Mouse (Mus musculus) hindbrain, embryonic 14.5 days (tissue): ENCODE data around the gene Lenep. TPM values are rescaled to one million over a fixed set of nuclear protein-coding genes. Genes with fewer than 3 reads are reported as not detected.

ENCODE experiments used
- ATAC-seq: fragments of 200-750 bp; cut with Nextera tagmentation; 2 replicates; pipeline ENCODE4 v1.8.0; 2017; ENCODE audit warnings: moderate number of reproducible peaks, mild to moderate bottlenecking, moderate TSS enrichment, moderate library complexity; ENCODE audit not compliant: low FRiP score
- DNase-seq: peaks from one replicate; pipeline ENCODE4 v3.0.0-alpha.2; 2015; ENCODE audit warnings: low spot score
- H3K27ac ChIP-seq: fragments of 300-500 bp; sonication (generic); 2 replicates; pipeline ENCODE4 v1.5.1; 2014; ENCODE audit warnings: mild to moderate bottlenecking, moderate library complexity
- H3K27me3 ChIP-seq: fragments of 300-500 bp; sonication (generic); 2 replicates; pipeline ENCODE4 v1.6.1; 2014; ENCODE audit warnings: mild to moderate bottlenecking, low read length, mixed read lengths; ENCODE audit not compliant: control insufficient read depth, insufficient read depth
- H3K36me3 ChIP-seq: fragments of 300-500 bp; sonication (generic); replicated peaks from 2 replicates; pipeline ENCODE4 v1.6.1; 2014; ENCODE audit not compliant: control insufficient read depth, insufficient read depth
- H3K4me1 ChIP-seq: fragments of 300-500 bp; sonication (generic); replicated peaks from 2 replicates; pipeline ENCODE4 v1.6.1; 2014; ENCODE audit warnings: antibody characterized with exemption, low read length, mixed read lengths; ENCODE audit not compliant: control insufficient read depth, insufficient read depth
- H3K4me2 ChIP-seq: fragments of 300-500 bp; sonication (generic); replicated peaks from 2 replicates; pipeline ENCODE4 v1.6.1; 2014; ENCODE audit warnings: mild to moderate bottlenecking, moderate library complexity
- H3K4me3 ChIP-seq: fragments of 300-500 bp; sonication (generic); replicated peaks from 2 replicates; pipeline ENCODE4 v1.5.1; 2014; ENCODE audit warnings: mild to moderate bottlenecking, low read length
- H3K9ac ChIP-seq: fragments of 300-500 bp; sonication (generic); 2 replicates; pipeline ENCODE4 v1.6.1; 2014
- H3K9me3 ChIP-seq: fragments of 300-500 bp; sonication (generic); 2 replicates; pipeline ENCODE4 v1.6.1; 2016; ENCODE audit warnings: low read length; ENCODE audit not compliant: control insufficient read depth
- WGBS: fragments of 180-500 bp; shearing (Covaris S2); extraction: QIAGEN DNeasy Blood & Tissue Kit; methylation state at CpG from one replicate; pipeline ENCODE4 v1.1.7; 2014; 5-methylcytosine and 5-hydroxymethylcytosine counted together
- polyA plus RNA-seq: library from polyadenylated mRNA; unstranded; fragments of >200 nt; fragmentation: Nextera tagmentation; extraction: Ambion mirVana; gene quantifications from 2 replicates; pipeline ENCODE4 v1.2.1, GENCODE M21; 2014

Gene Lenep
- polyA plus RNA-seq, 1 experiment from 2014 or later = not detected

DNA sequence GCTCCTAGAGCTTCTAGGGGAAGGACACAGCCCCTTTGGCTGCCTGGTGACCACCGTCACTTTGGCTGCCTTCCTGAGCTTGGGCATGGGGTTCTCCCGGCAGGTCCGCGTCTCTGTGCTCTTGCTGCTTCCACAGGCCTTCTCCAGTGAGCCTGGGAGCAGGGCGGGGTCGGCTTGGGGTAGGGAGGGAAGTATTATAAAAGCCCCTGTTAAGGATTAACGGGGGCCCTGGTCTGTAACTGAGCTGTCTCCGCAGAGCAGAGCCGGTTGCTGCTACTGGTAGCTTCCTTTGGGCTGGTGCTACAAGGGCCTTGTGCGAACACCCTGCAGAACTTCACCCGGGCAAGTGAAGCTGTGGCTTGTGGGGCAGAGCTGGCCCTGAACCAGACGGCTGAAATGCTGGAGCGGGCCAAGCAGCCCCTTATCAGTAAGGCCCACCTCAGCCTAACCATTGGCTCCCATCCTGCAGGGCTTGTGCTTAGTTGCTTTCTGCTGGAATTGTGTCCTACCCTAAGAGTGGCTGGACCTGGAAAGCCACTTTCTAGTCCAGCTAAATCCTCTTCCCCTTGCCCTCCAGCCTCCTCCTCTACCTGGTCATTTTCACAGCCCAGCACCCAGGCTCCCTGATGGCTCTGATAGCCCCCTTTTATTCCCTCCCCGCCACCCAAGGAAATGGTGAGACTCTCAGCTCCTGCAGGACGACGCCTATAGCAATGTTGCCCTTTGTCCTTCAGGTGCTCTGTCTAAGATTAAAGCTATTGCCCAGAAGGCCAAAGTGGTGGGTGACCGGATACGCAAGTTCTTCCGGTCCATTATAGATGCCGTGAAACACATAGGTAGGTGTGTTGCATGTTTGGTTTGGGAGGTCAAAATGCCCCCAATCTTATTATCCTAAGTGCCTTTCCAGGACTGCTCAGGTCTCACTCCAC lies 36.8 kb downstream of the Lenep start:
- Histone ChIP-seq H3K4me2 (no peak overlapping the region), H3K27me3 (no peaks in the 10 kb centered on the region), H3K9me3 (no peaks in the 10 kb centered on the region), H3K36me3 (no peaks in the 10 kb centered on the region), H3K9ac (no peak overlapping the region), H3K4me1 (no peaks in the 10 kb centered on the region), H3K4me3 (no peak overlapping the region), H3K27ac (no peak overlapping the region)
- 75% methylated on average over 20 of the region's 20 CpGs for WGBS
- DNase-seq = no peak
- no peak for ATAC-seq

DNA sequence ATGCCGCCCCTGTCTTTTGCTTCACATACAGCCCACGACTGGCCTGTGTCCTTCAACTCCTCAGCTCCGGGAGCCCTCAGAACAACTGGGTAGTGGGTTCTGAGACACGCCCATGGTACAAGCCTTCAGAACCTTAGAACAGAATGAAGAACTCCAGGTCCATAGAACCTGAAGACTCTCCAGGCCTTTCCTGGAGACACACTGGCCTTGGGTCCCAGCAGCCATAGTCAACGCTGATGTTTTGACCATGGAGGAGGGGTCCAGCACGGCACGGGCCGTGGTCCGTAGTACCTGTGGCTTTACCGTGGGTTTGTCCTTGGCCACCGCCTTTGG lies 37.5 kb downstream of the Lenep start, which contains the start of gene Dcst1:
Gene Dcst1, minus strand, starts transcription at position 101 of the 333 bp plus-strand sequence.
- no peak within 1 kb of the TSS for H3K9ac ChIP-seq
- H3K36me3 ChIP-seq = no peaks in the 10 kb centered on the region
- no peak within 1 kb of the TSS for H3K4me3 ChIP-seq
- no peaks in the 10 kb centered on the region for H3K27me3 ChIP-seq
- no peak for ATAC-seq
- H3K9me3 ChIP-seq = no peaks in the 10 kb centered on the region
- no peak within 1 kb of the TSS for H3K4me2 ChIP-seq
- H3K4me1 ChIP-seq = no peaks in the 10 kb centered on the region
- no peak within 1 kb of the TSS for H3K27ac ChIP-seq
- DNase-seq = no peak
- WGBS = 82% methylated on average over 11 of the region's 11 CpGs

DNA sequence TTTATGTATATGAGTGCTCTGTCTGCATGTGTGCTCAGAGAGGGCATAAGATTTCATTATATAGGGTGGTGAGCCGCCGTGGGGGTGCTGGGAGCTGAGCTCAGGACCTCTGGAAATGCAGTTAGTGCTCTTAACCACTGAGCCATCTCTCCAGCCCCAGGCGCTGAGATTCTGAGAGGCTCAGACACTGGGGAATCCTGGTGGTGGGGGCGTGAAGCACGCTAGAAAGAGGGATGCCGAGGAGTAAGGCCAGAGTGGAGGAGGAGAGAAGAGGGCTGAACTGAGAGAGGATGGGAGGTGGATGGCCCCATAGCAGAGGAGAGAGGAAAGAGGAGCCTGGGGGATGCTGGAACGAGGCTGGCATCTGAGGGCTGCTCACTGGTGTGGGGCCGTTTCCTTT lies 38.0 kb downstream of the Lenep start:
- 50% methylated on average over 8 of the region's 8 CpGs for WGBS
- Histone ChIP-seq H3K27me3 (no peaks in the 10 kb centered on the region), H3K4me2 (no peak overlapping the region), H3K27ac (no peak overlapping the region), H3K4me3 (no peak overlapping the region), H3K4me1 (no peaks in the 10 kb centered on the region), H3K9me3 (no peaks in the 10 kb centered on the region), H3K9ac (no peak overlapping the region), H3K36me3 (no peaks in the 10 kb centered on the region)
- DNase-seq (no peak), ATAC-seq (no peak)

DNA sequence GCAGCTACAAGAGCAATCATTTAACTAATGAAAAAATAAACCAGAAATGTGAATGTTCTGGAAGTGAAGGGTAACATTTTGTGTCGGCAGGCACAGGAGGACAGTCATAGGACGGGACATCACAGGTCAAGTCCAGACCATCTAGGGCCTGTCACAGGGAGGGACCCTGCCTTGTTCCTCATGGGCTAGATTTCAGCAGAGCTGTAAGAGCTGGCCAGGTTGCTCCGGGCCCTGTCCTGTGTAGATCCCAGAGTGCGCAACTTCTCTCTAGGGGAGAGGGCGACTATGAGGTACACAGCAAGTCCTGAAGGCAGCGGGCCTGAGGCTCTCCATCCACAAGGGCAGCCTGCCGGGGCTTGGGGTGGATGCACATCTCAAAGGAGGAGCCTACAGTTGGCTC lies 40.9 kb downstream of the Lenep start, which contains the start of gene Dcst2:
Gene Dcst2, plus strand, starts transcription at position 301 of the 400 bp plus-strand sequence.
- ATAC-seq (no peak), DNase-seq (no peak)
- 88% methylated on average over 7 of the region's 7 CpGs for WGBS
- no peaks in the 10 kb centered on the region for H3K9me3 ChIP-seq
- H3K9ac ChIP-seq = no peak within 1 kb of the TSS
- H3K36me3 ChIP-seq = no peaks in the 10 kb centered on the region
- H3K27me3 ChIP-seq = no peaks in the 10 kb centered on the region
- no peak within 1 kb of the TSS for H3K4me3 ChIP-seq
- no peaks in the 10 kb centered on the region for H3K4me1 ChIP-seq
- no peak within 1 kb of the TSS for H3K27ac ChIP-seq
- H3K4me2 ChIP-seq = no peak within 1 kb of the TSS

DNA sequence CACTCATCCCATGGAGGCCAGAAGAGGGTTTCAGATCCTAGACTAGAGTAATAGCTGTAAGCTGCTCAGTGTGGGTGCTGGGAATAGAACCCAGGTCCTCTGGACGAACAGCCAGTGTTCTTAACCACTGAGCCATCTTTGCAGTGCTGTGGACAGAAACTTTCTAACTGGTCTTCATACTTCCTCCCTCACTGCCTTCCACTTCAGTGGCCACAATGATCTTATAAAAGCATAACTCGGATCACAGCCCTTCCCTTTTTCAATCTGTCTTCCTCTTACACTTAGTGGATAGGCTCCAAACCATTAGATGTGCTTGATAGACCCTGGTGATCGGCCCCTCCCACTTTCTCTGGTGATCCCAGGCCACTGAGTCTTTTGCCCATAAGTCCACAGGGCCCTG lies 42.4 kb downstream of the Lenep start:
- DNase-seq (no peak), ATAC-seq (no peak)
- H3K4me3 ChIP-seq = no peak overlapping the region
- H3K36me3 ChIP-seq = no peaks in the 10 kb centered on the region
- H3K9ac ChIP-seq = no peak overlapping the region
- H3K4me1 ChIP-seq = no peaks in the 10 kb centered on the region
- H3K27ac ChIP-seq = no peak overlapping the region
- H3K27me3 ChIP-seq = no peaks in the 10 kb centered on the region
- 84% methylated on average over 3 of the region's 3 CpGs for WGBS
- no peaks in the 10 kb centered on the region for H3K9me3 ChIP-seq
- no peak overlapping the region for H3K4me2 ChIP-seq

DNA sequence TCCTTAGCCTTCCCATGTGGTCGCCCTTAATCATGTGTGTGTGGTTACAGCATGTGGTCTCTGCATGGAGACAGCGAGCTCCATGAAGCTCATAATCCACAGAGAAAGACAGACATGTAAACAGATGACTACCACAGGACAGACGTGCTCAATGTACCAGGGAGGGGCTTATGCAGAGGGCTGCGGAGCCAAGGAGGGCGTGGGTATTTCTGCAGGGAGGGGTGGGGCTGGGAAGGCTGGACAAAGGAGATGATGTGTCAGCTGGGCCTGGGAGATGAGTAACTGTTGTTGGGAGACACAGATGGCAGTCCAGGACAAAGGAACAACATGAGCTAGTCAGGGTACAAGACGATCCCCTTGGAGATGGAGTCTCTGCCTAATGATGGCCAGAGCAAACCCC lies 43.0 kb downstream of the Lenep start:
- DNase-seq (no peak), ATAC-seq (no peak)
- no peaks in the 10 kb centered on the region for H3K36me3 ChIP-seq
- H3K27ac ChIP-seq = no peak overlapping the region
- no peak overlapping the region for H3K4me2 ChIP-seq
- H3K4me1 ChIP-seq = no peaks in the 10 kb centered on the region
- no peaks in the 10 kb centered on the region for H3K9me3 ChIP-seq
- no peak overlapping the region for H3K9ac ChIP-seq
- whole genome bisulfite sequencing = 57% methylated on average over 6 of the region's 6 CpGs
- H3K27me3 ChIP-seq = no peaks in the 10 kb centered on the region
- no peak overlapping the region for H3K4me3 ChIP-seq

DNA sequence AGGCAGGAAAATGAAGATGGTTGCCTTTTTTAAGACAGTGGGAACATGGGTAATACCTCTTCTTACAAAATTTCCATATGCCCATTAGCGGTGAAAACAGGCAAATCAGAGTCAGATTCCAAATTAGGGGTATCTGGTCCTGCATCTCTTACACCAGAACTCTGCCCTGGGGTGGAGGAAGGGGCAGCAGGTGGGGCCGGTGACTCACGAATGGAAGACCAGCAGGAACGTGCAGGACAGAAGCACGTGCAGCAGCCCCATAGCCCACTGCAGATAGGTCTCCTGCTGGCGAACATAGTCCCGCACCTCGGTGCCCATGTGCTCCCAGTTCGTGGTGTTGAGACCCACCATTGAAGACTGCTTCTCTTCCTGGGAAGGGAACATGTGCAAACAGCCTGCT lies 46.6 kb downstream of the Lenep start:
- ATAC-seq = no peak
- 0 out of 2 replicates have a peak, but pooled peaks cover 6% of the 10 kb centered on the region for H3K27me3 ChIP-seq
- WGBS = 66% methylated on average over 9 of the region's 9 CpGs

DNA sequence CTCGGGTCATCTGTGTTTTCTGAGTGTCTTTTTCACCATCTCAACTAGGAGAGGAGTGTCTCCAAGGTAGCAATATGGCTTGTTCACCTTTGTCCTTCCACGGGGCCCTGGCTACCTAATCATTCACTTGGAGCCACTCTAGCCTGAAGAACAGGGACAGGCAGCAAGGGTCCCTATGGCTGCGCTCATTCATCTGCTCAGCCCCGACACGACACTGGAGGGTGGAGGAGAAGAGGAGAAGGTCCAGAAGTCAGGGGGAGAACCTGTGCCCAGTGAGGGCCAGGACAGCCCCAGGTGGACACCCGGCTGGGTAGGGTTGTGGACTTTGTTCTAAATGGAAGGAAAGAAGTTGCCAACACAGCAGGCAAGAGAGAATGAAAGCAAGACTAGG lies 47.1 kb downstream of the Lenep start:
- H3K27me3 ChIP-seq = 0 out of 2 replicates have a peak, but pooled peaks cover 6% of the 10 kb centered on the region
- no peak overlapping the region for H3K9ac ChIP-seq
- no peak overlapping the region for H3K4me3 ChIP-seq
- H3K9me3 ChIP-seq = no peaks in the 10 kb centered on the region
- WGBS = 80% methylated on average over 6 of the region's 6 CpGs
- 0 out of 2 replicates have a peak, but pooled peaks cover 4% of the 10 kb centered on the region for H3K4me1 ChIP-seq
- no peak overlapping the region for H3K4me2 ChIP-seq
- ATAC-seq (no peak), DNase-seq (no peak)
- H3K27ac ChIP-seq = no peak overlapping the region
- H3K36me3 ChIP-seq = no peaks in the 10 kb centered on the region

More for the DNA sequence above, 46.6 kb downstream of the Lenep start:
- Histone ChIP-seq H3K4me1 (no peaks in the 10 kb centered on the region), H3K4me3 (no peak overlapping the region), H3K9ac (no peak overlapping the region), H3K9me3 (no peaks in the 10 kb centered on the region), H3K27ac (no peak overlapping the region), H3K4me2 (no peak overlapping the region), H3K36me3 (no peaks in the 10 kb centered on the region)
- no peak for DNase-seq

DNA sequence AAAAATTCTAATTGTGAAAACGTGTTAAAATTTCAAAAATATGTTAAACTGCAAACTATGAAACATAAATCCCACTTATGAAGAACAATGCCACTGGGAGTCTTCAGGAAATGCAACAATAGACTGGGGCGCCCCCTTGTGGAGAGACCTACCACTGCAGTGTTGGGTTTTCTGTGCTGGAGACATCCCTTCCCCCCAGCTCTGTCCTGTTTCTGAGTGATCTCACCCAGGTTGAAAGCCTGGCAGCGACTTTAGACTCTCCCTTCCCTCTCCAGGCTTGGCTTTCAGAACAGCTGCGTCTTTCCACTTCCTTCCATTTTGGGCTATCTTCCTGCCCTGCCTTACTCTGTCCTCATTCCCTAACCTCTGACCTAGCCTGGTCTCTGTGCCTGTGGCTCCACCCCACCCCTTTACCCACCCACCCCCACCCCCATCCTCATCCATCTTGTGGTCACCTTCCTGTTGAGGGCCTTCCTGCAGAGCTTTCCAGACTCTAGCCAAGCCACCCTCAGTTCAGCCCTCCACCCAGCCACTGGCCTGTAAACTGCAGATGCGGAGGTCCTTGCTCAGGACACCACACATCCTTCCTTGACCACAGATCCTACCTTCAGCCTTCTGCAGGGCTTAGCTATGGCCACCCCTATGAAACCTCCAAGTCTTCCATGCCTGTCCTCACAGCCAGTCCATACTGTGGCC lies 47.6 kb downstream of the Lenep start:
- no peak overlapping the region for H3K9ac ChIP-seq
- DNase-seq = peak; percentile 80
- H3K4me1 ChIP-seq = 0 out of 2 replicates have a peak, but pooled peaks cover 8% of the 10 kb centered on the region
- ATAC-seq = no peak
- H3K27me3 ChIP-seq = 0 out of 2 replicates have a peak, but pooled peaks cover 6% of the 10 kb centered on the region
- no peak overlapping the region for H3K4me2 ChIP-seq
- no peak overlapping the region for H3K4me3 ChIP-seq
- no peak overlapping the region for H3K27ac ChIP-seq
- WGBS = 19% methylated on average over 5 of the region's 5 CpGs
- no peaks in the 10 kb centered on the region for H3K36me3 ChIP-seq
- no peaks in the 10 kb centered on the region for H3K9me3 ChIP-seq
